8 mouse cellular contexts compared by ENCODE assay signal in genomic region chr3:84304339-84305009, GRCm38 (mm10). TPM values are rescaled to one million over a fixed set of nuclear protein-coding genes. Genes with fewer than 3 reads are reported as not detected.
A peak's percentile ranks its signal among the peaks of the same experiment; 100 is the strongest.
DNase-seq lines count a peak whose midpoint lies in the region; ATAC-seq and TF ChIP-seq lines count a peak whose summit lies in the region.

No protein-coding gene starts in this region.

- no peaks in the 10 kb centered on the region for H3K9me3 ChIP-seq in hindbrain, postnatal 0 days (ENCODE audit: low read length)

- peak; percentile 64 for ATAC-seq in hindbrain, postnatal 0 days

- intact Hi-C loops in left cerebral cortex, adult 2 months (cut with DNase I) = loop anchor here (2.0 kb wide), 3 partner anchors 46 to 130 kb away; partner anchors contain the start of gene Gm6525

- peak overlapping the region; percentile 51 for H3K9ac ChIP-seq in hindbrain, postnatal 0 days (replicated peaks; ENCODE audit: low read length)

- H3K36me3 ChIP-seq in hindbrain, postnatal 0 days (ENCODE audit: insufficient read depth, low read length) = no peaks in the 10 kb centered on the region

- WGBS in hindbrain, postnatal 0 days = under 1% methylated on average over 32 of the region's 32 CpGs

- peak; percentile 61 for TF ChIP-seq CTCF in hindbrain, postnatal 0 days (IDR thresholded peaks at IDR 0.05; ENCODE audit: low read depth)
- peak; percentile 37 for TF ChIP-seq CTCF in left cerebral cortex, adult 2 months (IDR thresholded peaks at IDR 0.05)

- peak; percentile 59 for DNase-seq in ZHBTc4 (ENCODE audit: low read depth, low spot score)
- peak; percentile 39 for DNase-seq in cerebellum, adult 8-10 months
- peak; percentile 48 for DNase-seq in forelimb bud, embryonic 11.5 days (ENCODE audit: low read depth, low spot score)
- peak; percentile 84 for DNase-seq in hindbrain, postnatal 0 days (ENCODE audit: low spot score)
- DNase-seq in left cerebral cortex, adult 2 months (ENCODE audit: extremely low spot score in 1 of 2, low spot score in 2 of 2) = peak; percentile 58 to 77
- peak; percentile 62 for DNase-seq in lung, postnatal 10 days
- DNase-seq in right cerebral cortex, postnatal 10 days (ENCODE audit: low spot score in 2 of 2) = peak; percentile 83 to 86
- no peak for DNase-seq in T-cell, adult 2 months (ENCODE audit: low spot score)

- H3K27ac ChIP-seq in hindbrain, postnatal 0 days = peak overlapping the region; percentile 78
- H3K27ac ChIP-seq in left cerebral cortex, adult 2 months = peak overlapping the region; percentile 52

- peak overlapping the region; percentile 83 for H3K4me2 ChIP-seq in hindbrain, postnatal 0 days (ENCODE audit: low read depth, low read length)

- peaks cover 11% of the 10 kb centered on the region; the same call in 1 of the 2 replicates for H3K4me1 ChIP-seq in hindbrain, postnatal 0 days (ENCODE audit: insufficient read depth, low read length)

- no peaks in the 10 kb centered on the region for H3K27me3 ChIP-seq in hindbrain, postnatal 0 days (ENCODE audit: insufficient read depth, low read length)

- H3K4me3 ChIP-seq in hindbrain, postnatal 0 days (ENCODE audit: low read length) = peak overlapping the region; percentile 48
- H3K4me3 ChIP-seq in left cerebral cortex, adult 2 months = peak overlapping the region; percentile 51

RNA-seq across cellular contexts. Expression of gene Trim2, which starts 2.2 kb away (rescaled TPM):
- total RNA-seq in hindbrain, postnatal 0 days (2014; rRNA removed) = 217 and 236 TPM in 2 replicates
- 116 and 130 TPM in 2 replicates for polyA plus RNA-seq in hindbrain, postnatal 0 days (2015; fragmentation: Nextera tagmentation; extraction: Ambion mirVana)
- total RNA-seq in left cerebral cortex, adult 2 months (2021) = 100 to 1,000 TPM; 246 to 280 TPM
